Mouse (Mus musculus): ENCODE data around the gene Stradb.
"Not testable (repeated sequence)": the region's sequence is repeated elsewhere in the genome, so short reads cannot be mapped to it uniquely, and the experiment has no call there.

The Stradb gene

GRCm38 (mm10) chr1:58958789-58959526, 14.4 kb upstream of the Stradb start:
- in situ Hi-C loops (cut with MboI; ENCODE audit: unreplicated experiment in 2 of 2): not testable (repeated sequence)

GRCm38 (mm10) chr1:58959682-58960081, 13.6 kb upstream of the Stradb start:
- in situ Hi-C loops (cut with MboI; ENCODE audit: unreplicated experiment in 2 of 2): no loop called here

GRCm38 (mm10) chr1:58961152-58961893, 12.0 kb upstream of the Stradb start:
- in situ Hi-C loops (cut with MboI; ENCODE audit: unreplicated experiment in 2 of 2): no loop called here

- in situ Hi-C loops (cut with MboI; ENCODE audit: unreplicated experiment in 2 of 2): no loop called here
These were observed 10.9 kb upstream of the Stradb start for GRCm38 (mm10) chr1:58962418-58962817.

- in situ Hi-C loops (cut with MboI; ENCODE audit: unreplicated experiment in 2 of 2): no loop called here
These were observed 10.5 kb upstream of the Stradb start for GRCm38 (mm10) chr1:58962865-58963264.

GRCm38 (mm10) chr1:58967534-58967933, 5.8 kb upstream of the Stradb start:
- in situ Hi-C loops (cut with MboI; ENCODE audit: unreplicated experiment in 2 of 2): no loop called here

GRCm38 (mm10) chr1:58970054-58970453, 3.3 kb upstream of the Stradb start:
- in situ Hi-C loops (cut with MboI; ENCODE audit: unreplicated experiment in 2 of 2): no loop called here

- in situ Hi-C loops (cut with MboI; ENCODE audit: unreplicated experiment in 2 of 2): no loop called here
These were observed 2.2 kb upstream of the Stradb start for GRCm38 (mm10) chr1:58971097-58971496.

GRCm38 (mm10) chr1:58972851-58973365, 414 bp upstream of the Stradb start:
- in situ Hi-C loops (cut with MboI; ENCODE audit: unreplicated experiment in 2 of 2): no loop called here

- in situ Hi-C loops (cut with MboI; ENCODE audit: unreplicated experiment in 2 of 2): no loop called here
These were observed 9.0 kb downstream of the Stradb start for GRCm38 (mm10) chr1:58982276-58982675.

- in situ Hi-C loops (cut with MboI; ENCODE audit: unreplicated experiment in 2 of 2): no loop called here
These were observed 11.3 kb downstream of the Stradb start for GRCm38 (mm10) chr1:58984586-58984985.

GRCm38 (mm10) chr1:58993144-58993543, 19.8 kb downstream of the Stradb start:
- in situ Hi-C loops (cut with MboI; ENCODE audit: unreplicated experiment in 2 of 2): loop anchor here (5.0 kb wide), 2 partner anchors 71 to 221 kb away; no protein-coding TSS in a partner anchor

GRCm38 (mm10) chr1:58993723-58994122, 20.4 kb downstream of the Stradb start:
- in situ Hi-C loops (cut with MboI; ENCODE audit: unreplicated experiment in 2 of 2): loop anchor here (5.0 kb wide), 2 partner anchors 71 to 221 kb away; no protein-coding TSS in a partner anchor

- in situ Hi-C loops (cut with MboI; ENCODE audit: unreplicated experiment in 2 of 2): loop anchor here in 1 of 2 experiments (5.0 kb wide), 2 partner anchors 93 to 233 kb away; no protein-coding TSS in a partner anchor
These were observed 22.0 kb downstream of the Stradb start for GRCm38 (mm10) chr1:58995313-58995712.

GRCm38 (mm10) chr1:59009250-59009649, 35.9 kb downstream of the Stradb start:
- in situ Hi-C loops (cut with MboI; ENCODE audit: unreplicated experiment in 2 of 2): loop anchor here (5.0 to 25.0 kb wide), 5 partner anchors 133 to 616 kb away; partner anchors contain the start of gene Als2 (in 2 of the 2)

GRCm38 (mm10) chr1:59021556-59021955, 48.2 kb downstream of the Stradb start:
- in situ Hi-C loops (cut with MboI; ENCODE audit: unreplicated experiment in 2 of 2): loop anchor here in 1 of 2 experiments (25.0 kb wide), 1 partner anchor 216 kb away; the partner anchor contains the start of gene Als2

- in situ Hi-C loops (cut with MboI; ENCODE audit: unreplicated experiment in 2 of 2): no loop called here
These were observed 64.4 kb downstream of the Stradb start for GRCm38 (mm10) chr1:59037723-59038122.
